Mouse (Mus musculus) hindlimb bud, embryonic 11.5 days (tissue): Measurements from ENCODE around the gene Gpx4.
"Not testable (repeated sequence)": the region's sequence is repeated elsewhere in the genome, so short reads cannot be mapped to it uniquely, and the experiment has no call there.

Experiments
- DNase-seq: peaks from one replicate; pipeline ENCODE4 v3.0.0-alpha.2; 2012; ENCODE audit warnings: low read depth, low spot score; ENCODE audit errors: extremely low spot score

Gene Gpx4

DNA sequence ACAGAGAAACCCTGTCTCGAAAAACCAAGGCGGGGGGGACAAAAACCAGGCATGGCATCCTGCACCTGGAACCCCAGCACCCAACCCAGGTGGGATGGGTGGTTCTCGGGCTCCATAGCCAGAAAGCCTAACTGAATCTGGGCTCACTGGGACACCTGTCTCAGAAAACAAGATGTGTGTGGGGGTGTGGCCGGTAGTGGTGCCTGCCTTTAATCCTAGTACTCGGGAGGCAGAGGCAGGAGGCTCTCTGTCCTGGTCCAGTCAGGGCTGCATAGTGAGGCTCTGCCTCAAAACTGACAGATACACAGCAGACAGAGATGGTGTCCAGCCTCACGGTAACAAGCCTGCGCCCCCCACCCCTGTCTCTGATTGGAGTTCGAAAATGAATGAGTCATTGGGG lies 24.2 kb upstream of the Gpx4 start:
- no peak for DNase-seq

DNA sequence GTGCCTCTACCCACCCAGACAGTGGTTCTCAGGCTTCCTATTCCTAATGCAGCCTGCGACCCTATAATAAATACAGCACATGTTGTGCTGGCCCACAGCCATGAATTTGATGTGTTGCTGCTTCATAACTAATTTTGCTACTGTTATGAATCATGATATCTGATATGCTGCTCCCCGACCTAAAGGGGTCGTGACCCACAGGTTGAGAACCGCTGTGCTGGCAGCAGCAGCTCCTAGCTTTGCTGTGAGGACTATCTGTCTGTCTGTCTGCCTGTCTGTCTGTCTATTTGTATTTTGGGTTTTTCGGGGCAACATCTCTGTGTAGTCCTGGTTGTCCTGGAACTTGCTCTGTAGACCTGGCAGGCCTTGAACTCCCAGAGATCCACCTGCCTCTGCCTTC lies 23.2 kb upstream of the Gpx4 start:
- no peak for DNase-seq

DNA sequence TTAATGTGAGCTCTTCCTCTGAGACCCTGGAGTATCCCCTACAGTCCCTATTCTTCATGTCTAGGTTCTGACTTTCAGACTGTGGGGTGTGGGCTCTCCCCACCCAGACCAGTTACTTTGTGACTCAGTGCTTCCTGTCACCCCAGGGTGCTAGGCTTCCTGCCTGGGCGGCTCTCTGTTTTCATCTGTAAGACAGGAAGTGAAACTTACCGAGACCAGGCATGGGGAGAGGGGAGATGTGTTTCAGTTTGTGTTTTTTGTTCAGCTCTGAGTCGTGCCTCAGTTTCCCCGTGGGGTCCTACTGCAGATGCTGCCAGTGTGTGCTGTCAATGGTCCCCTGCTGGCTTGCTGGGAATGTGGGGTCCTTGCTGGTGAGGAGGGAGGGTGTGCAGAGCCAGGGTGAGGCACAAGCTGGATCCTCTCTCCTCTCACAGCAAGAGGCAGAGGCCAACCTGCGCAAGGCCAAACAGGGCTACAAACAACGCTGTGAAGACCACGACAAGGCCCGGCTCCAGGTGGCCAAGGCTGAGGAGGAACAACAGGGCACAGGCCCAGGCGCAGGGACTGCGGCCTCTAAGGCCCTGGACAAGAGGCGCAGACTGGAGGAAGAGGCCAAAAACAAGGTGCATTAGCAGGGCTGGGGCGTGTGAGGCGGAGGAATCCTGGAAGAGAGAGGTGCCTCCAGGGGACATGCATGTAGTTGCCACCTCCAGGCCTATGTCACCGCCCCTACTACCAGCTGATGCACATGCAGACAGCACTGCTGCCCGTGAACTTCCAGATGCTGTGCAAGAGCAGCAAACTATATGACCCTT lies 22.5 kb upstream of the Gpx4 start:
- DNase-seq, result no peak

DNA sequence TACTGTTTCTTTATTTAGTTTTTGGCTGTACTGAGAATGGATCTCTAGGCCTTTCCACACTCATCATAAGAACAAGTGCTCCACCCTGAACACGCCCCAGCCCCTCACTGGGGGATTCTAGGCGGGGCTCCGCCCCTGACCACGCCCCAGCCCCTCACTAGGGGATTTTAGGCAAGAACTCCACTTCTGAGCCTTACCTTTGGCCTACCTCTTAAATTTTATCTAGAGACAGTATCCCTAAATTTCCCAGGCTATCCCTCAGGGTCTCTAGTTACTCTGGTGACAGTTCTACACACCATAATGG lies 22.0 kb upstream of the Gpx4 start:
- no peak for DNase-seq

DNA sequence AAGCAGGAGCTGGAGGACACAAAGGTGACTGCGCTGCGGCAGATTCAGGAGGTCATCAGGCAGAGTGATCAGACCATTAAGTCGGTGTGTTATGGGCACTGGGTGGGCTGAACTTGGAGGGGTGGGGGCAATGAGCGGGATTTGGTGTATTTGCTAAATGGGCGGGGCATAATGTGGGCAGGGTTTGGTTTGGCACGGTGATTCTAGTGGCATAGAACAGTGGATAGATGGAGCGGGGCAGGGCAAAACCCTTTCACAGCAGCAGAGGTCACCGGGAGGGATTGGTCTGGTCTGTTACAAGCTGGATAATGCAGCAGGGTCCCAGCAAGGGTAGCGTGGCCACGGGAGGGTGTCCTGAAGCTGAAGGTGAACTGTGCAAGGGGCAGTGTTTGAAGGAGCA lies 21.5 kb upstream of the Gpx4 start:
- no peak for DNase-seq

DNA sequence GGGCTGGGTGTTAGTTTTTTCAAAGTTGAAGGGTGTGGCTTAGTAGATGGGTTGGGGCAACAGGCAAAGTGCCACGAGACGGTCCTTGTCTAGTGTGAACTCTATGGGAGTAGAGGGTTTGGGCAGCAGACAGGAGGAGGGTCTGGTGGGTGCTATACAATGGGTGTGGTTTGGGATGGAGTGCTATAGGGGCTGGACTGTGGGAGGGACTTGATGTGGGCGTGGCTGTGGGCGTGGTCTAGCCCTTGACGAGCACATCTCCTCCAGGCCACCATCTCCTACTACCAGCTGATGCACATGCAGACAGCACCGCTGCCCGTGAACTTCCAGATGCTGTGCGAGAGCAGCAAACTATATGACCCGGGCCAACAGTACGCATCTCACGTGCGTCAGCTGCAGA lies 21.1 kb upstream of the Gpx4 start:
- no peak for DNase-seq

DNA sequence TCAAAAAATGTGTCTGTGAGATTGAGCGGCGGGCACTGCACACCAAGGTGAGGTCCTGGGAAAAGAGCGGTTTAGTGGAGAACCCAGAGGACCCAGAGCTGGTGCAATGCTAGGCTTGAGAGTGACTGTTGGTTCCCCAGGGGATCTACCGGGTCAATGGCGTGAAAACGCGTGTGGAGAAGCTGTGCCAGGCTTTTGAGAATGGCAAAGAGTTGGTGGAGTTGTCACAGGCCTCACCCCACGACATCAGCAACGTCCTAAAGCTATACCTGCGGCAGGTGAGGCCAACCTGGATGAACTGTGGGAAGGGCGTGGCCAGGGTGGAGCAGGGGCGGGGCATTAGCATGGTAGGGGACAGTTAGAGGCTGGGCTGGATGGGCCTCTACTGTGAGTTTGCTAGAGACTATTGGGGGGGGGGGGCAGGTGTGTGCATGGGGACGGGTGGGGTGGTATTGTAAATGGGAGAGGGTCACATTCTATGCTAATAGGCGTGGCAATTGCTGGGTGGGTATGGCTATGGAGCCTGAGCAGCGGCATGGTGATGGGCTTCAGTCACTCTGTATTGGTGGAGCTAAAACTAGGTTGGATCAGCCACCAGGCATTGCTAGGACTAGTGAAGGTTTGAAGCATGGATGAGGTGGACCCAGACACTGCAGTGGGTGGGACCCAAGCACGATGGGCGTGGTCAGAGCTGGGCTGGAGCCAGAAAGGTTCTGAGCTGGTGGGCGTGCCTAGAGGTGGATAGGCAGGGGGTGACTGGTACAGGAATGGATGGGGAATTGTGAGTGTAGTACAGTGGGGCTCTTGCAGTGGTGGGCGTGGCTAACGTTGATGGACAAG lies 19.1 kb upstream of the Gpx4 start:
- DNase-seq, result no peak

DNA sequence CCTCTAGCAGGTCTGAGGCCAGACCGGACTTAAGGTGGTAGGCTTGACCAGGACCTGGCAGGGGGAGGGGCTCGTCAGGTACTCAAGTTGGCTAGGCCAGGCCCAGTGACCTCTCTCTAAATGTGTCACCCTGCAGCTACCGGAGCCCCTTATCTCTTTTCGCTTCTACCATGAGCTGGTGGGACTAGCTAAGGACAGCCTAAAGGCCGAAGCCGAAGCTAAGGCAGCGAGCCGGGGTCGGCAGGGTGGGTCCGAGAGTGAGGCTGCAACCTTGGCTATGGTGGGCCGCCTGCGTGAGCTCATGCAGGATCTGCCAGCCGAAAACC lies 18.5 kb upstream of the Gpx4 start:
- DNase-seq, result no peak

DNA sequence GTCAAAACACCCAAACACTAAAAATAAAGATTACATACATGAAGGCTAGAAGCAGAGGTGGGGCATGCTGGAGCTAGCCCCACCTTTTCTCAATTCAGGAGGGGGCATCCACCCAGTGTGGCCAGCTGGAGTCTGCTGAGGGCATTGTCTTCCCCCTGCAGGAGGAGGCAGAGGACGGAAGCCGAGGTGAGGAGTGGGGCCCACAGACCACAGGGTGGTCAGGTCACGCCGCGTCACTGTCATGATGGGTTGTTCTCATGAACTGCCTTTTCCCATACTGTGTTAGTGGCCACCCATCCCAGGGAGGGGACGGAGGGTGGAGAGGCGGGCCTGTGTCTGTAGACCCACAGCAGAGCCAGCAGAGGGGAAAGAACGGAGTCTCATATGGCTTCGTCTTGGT lies 16.8 kb upstream of the Gpx4 start:
- no peak for DNase-seq

DNA sequence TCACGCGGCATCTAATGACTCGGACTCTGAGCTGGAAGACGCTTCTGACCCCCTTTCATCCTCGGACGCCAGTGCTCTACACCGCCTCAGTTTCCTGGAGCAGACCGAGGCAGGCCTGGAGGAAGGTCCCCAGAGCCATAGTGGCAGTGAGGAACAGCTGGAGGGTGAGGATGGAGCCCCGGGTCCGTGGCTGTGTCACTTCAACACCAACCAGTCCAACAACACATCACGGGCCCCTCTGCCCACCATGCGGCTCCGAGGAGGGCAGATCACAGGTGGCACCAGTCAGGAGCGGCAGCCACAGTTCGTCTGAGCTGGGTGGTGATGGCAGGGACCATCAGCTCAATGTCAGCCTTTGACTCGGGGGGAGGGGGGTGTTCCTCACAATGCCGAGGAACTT lies 16.2 kb upstream of the Gpx4 start:
- no peak for DNase-seq

DNA sequence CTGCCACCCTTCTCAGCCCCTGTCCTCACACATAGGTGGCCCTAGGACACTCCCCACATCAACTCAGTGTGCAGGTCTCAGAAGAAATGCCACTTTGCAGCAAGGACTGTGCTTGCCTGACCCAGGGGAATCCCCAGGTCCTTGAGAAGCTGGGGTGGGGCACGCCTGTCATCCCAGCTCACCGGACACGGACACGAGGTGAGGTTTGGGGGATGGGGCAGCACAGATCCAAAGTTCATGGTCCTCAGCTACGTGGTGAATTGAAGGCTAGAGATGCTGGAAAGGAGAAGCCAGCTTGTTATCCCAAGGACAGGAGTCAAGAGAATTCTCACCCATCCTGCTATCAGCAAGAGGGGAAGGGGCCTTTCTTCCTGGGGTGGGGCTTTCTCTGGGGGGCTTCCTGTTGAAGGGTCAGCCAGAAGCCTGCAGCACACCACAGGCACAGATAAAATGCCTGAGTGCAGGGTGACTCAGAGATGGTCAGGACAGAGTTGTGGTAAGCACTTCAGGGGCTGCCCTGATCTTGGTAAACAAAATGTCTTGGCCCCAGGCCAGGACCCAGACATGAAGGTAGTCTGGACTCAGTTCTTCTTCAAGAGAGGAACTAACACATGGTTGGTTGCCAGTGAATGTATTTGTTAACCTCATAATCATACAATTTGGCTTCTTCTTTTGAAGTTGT lies 14.0 kb upstream of the Gpx4 start:
- DNase-seq, result no peak

DNA sequence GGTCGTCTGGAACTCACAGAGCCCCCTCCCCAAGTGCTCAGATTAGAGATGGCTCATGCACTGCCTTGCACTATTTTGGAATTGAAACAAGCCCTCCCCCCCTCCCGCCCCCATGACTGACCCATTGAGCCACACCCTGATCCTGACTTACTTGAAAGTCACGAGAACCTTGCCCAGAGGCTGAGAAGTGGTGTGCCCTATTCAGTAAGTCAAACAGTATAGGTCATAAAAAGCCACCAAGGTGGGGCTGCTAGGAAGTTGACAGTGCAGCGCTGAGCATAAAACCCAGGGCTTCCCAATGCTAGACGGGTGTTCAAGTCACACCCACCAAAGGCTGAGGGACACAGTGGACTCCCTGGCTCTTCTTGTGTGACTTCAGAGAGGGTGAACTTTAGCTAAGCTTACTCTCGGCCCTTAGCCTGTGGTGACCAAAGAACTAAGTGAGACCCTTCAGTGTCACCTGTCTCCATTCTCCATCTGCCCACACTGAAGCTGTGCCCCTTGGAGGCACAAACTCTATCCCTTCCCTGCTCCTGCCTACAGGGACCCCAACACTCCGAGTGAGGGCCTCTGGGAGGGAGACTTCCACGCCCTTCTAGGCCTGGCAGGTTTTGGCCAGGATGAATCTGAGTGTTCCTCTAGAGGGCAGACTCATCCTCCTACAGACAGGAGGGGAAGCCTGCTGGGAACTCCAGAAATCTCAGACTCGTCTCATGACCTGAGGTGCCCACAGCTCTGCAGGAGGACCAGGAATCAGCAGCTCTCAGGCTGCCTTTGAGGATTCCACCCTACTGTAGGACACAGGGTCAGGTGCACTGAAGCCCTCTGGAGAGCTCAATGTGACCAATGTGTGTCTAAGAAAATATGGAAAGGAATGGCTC lies 13.2 kb upstream of the Gpx4 start:
- DNase-seq, result no peak

DNA sequence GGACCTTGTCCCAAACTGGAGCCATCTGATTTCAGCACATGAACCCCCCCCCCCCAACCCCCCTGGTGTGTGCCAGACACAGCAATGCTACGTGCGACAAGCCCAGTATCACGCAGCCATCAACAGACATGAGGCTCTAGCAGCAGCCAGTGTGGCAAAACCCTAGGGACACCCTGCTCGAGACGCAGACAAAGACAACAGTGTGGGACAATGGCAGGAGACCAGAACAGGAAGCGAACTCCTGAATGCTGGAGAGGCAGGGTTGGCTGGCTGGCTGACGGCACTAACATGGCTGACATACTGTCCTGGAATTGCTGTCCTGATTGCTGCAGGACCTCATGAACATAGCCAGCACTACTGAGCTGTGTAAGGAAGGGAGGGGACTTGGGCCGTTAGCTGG lies 11.8 kb upstream of the Gpx4 start:
- DNase-seq, result no peak

DNA sequence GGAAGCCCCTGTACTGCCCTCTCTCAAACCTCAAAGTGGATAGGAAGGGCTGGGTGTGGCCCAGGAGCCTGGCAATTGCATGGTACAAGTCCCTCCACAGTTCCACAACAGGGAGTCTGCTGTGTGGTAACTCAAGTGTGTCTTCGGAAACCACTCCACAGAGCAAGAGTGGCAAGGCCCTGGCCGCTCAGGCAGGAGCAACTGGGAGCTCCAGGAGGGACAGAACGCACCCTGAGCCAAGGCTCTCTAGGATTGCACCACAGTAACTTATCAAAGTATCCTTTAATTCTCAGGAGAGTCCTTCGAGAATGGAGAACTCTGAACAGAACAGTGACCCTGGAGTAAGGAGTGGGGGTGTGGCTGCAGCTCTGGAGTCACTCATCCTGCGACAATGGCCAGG lies 11.3 kb upstream of the Gpx4 start:
- DNase-seq, result no peak

DNA sequence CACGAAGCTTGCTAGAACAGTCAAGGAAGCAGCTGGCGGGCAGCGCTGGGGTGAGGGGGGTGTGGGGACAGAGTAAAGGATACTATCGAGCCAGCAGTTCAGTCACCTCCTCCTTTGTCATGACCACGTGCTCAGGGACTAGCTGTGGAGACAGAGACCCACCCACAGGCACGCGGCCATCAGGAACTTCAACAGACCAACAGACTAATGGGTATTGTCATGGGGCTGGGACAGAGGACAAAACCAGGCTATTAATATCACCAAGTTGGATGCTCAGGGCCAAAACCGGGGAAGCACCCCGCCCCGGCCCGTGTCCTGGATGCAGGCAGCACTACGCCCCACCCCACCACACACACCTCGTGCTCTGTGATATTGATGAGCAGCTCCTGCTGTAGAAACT lies 10.1 kb upstream of the Gpx4 start:
- no peak for DNase-seq

DNA sequence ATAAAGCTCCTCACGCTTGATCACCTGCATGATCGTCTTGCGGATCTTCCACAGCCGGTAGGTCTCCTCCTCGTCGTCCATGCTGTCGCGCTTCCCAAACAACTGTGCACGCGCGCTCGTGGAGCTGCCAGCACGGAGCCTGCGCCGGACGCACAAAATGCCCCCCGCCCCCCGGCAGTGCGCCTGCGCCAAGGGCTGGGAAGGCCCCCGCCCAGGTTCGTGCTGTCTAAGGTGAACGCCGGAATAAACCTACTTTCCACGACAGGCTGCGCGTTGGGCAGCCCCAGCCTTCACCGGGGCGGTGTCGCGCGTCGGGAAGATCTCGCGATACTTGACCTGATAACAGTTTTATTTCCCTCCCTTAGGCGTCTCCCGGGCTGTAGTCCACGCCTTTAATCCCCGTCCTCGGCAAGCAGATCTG lies 7.4 kb upstream of the Gpx4 start, which contains the start of gene Polr2e:
Gene Polr2e (minus strand): TSS at position 237 of the 421 bp plus-strand sequence.
- peak; percentile 90 for DNase-seq

DNA sequence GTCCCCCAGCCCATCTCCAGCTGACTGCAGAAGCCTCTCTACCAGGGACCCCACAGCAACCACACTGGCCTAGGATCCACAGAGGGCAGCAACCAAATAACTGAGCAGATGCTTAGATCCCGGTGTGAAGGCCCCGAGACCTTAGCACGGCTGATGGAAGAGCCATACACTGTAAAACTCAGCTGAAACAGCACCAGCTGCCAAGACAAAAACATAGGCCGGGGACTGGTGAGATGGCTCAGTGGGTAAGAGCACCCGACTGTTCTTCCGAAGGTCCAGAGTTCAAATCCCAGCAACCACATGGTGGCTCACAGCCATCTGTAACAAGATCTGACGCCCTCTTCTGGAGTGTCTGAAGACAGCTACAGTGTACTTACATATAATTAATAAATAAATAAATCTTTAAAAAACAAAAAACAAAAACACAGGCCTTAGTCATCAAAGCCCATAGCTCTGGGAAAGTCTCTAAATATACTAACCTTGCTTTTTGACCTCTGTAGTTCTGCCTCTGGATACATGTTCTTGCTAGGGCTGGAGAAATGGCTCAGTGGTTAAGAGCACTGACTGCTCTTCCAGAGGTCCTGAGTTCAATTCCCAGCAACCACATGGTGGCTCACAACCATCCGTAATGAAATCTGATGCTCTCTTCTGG lies 5.4 kb upstream of the Gpx4 start:
- DNase-seq, result not testable (repeated sequence)

DNA sequence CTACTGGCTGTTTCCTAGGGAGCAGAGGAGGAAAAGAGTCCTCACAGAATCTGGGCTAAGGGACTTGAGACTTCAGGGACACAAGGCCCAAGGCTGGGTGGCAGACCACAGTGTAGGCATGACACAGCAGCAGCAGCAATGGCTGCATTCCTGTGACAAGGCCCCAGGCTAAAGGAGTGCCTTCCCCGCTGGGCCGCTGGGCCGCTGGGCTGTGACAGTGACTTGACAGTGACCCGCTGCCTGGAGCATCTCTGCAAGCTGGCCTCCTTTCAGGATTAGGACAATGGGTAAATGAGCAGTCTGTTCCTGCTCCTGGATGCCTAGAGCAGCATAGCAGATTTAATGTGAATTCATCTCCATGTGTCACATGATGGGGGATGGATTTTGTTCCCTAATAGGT lies 2.9 kb upstream of the Gpx4 start:
- DNase-seq, result no peak

DNA sequence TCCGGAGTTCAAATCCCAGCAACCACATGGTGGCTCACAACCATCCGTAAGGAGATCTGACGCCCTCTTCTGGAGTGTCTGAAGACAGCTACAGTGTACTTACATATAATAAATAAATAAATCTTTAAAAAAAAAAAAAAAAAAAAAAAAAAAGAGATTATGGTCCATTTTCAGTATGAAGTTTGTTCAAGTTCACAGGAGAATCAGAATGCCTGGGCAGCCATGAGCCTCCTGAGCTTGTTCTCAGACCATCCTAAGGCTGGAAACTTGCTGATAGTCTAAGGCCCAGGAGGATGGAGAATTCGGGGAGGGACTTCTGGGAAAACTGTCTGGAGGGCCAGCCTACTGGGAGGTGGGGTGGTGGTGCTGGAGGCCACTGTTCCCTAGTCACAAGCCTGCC lies 1.6 kb upstream of the Gpx4 start:
- not testable (repeated sequence) for DNase-seq

DNA sequence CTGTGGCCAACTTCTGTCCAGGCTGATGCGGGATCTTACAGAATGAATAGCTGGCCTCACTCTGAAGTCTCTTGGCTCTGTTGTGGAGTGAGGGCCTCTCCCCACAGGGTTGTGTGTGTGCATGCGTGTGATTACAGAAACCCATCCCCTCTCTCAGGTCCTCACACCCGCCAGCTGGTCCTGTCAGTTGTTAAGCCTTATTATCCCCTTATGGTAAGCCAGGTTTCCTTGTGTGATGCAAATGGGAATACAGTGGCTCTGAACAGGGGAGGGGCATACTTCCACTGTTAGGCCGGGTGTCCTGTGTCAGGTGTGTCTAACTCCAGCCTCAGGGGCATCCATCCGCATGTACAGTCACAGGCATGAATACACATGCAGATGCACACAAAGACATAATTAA lies 1.2 kb upstream of the Gpx4 start:
- no peak for DNase-seq

DNA sequence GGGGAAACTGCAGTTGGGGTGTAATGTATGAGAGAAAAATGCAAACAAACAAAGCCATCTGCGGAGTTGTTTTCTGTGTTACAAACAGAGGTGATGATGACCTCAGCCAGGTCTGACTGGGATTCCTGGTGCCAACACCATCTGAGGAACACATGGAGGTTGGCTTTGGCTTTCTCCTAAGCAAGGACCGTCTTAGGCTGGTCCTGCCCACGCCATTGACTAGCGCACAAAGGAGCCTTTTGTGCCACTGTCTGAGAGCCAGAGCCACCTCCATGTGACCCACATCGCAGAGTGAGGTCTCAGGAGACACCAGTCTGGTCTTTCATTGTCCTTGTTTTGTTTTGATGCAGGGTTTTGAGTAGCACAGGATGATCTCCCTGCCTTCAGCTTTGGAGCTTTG lies 1.4 kb downstream of the Gpx4 start:
- no peak for DNase-seq
